Mouse (Mus musculus) urinary bladder, postnatal 10 days (tissue): ENCODE measurements around the gene Bicra.

Experiments used
- DNase-seq: peaks from one replicate; pipeline ENCODE4 v3.0.0; 2022; ENCODE audit warnings: low spot score

Bicra gene

DNA sequence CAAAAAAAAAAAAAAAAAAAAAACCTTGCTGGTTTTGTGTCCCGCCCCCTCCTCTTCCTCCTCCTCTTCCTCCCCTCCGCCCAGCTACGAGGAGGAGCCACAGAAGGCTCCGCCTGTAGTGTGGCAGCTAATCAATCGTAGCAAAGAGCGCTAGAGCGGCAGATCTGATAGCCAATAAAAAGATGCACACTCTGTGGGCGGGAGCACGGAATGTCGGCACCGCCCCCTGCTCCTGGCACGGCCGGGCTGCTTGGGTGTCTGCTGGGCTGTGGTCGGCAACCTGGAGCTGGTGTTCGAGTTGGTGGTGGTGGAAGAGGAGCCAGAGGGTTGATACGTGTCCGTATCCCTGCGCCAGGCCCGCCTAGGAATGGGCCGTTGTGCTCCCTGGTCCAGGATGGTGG lies 443 bp upstream of the Bicra start:
- peak; percentile 81 for DNase-seq

DNA sequence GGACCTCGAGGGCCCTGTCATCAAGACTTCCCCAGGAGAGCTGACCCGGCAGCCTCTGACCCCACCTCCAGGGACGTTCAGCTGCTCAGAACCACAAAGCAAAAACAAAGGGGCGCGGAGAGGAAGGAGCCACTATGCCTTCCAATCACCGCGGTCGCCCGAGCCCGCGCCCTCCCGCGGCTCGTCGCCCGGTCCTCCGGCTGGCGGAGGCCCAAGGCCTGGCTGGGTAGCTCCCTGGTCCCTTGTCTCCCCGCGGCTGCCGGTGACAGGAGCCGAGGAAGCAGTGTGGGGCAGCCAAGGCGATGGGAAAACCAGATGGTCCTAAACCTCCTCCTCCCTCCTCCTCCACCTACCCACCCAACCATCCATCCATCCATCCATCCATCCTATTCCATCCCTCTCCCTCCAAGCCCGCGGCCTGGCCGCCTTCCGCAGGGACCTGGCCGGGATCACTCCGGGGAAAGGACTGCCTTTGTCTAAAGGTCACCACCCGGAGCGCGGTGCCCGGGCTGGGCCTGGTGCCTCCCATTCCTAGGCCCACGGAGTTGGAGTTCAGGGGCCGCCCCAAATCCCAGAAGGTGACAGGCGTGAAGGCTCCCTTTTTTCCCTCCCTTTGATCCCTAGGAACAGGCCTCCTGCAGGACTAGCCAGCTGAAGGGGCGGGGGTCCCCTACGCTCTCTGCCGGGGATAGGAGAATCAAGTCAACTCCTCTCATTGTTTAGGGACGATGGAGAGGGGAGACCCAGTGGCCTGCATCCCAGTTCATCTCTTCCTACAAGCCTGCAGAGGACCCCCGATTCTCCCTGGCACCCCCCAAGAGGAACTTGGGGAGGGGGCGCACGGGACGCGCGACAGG lies 1.0 kb downstream of the Bicra start:
- DNase-seq = no peak

DNA sequence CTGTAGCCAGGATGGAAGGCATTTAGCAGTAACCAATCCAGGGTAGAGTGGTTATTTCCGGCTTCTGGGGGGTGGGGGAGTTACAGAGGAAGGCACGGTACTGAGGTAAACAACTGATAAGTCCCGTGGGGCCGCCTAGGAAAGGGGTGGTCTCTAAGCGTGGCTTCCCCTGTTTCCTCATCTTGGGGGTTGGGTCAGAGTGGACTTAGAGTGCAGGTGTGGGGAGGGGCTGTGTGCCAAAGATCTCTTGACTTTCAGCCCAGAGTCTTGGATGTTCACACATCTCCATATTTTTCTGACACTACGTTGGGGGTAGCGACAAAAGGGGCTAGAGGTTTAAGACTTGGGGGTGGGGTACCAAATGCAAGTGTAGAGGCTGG lies 1.6 kb downstream of the Bicra start:
- DNase-seq = no peak

- DNase-seq = no peak
Observed at GRCm38 (mm10) chr7:16045538-16045937, 2.2 kb downstream of the Bicra start.

DNA sequence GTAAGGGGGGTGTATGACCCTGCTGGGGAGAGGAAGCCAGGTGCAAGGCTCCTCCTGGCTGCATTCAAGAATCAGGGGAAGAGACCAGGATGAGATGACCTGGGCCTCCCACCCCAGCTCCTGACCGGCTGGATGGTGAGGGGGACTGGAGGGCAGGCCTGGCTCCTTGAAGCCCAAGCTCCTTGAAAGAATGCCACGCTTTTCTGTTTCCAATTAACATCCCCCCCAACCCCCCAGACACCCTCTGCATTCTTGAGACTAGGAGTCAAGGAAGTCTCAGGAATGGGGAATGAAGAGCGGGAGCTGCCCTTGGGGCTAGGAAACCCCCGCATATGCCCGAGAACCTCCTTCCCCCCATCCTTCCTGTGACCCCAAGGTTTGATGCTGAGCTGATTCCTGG lies 3.2 kb downstream of the Bicra start:
- no peak for DNase-seq

- DNase-seq = no peak
Observed at GRCm38 (mm10) chr7:16043861-16044435, 3.8 kb downstream of the Bicra start.

- DNase-seq = no peak
Observed at GRCm38 (mm10) chr7:16042850-16043775, 4.6 kb downstream of the Bicra start.

GRCm38 (mm10) chr7:16041208-16041607 lies 6.5 kb downstream of the Bicra start:
- no peak for DNase-seq

DNA sequence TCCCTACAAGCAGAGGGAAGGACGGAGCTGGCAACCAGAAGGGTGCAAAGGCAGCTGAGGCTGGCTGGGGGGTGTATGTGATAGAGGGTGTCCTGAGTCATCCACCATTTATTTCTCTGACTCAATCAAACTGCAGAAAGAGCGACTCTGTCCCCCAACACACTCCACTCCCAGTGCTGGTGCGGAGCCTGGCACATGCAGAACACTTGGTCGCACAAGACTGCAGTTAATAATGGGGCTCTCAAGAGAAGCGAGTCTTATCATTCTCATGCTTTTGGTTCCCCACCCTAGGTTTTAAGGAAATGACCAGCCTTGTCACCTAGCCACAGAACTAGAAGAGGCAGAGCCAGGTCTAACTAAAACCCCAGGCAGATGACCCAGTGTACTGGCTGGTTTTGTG lies 8.4 kb downstream of the Bicra start:
- no peak for DNase-seq

- no peak for DNase-seq
Observed at GRCm38 (mm10) chr7:16036972-16037371, 10.7 kb downstream of the Bicra start.

- no peak for DNase-seq
Observed at GRCm38 (mm10) chr7:16033580-16034461, 13.9 kb downstream of the Bicra start.

GRCm38 (mm10) chr7:16033059-16033458 lies 14.7 kb downstream of the Bicra start:
- DNase-seq = no peak

- DNase-seq = no peak
Observed at GRCm38 (mm10) chr7:16031072-16031471, 16.6 kb downstream of the Bicra start.

DNA sequence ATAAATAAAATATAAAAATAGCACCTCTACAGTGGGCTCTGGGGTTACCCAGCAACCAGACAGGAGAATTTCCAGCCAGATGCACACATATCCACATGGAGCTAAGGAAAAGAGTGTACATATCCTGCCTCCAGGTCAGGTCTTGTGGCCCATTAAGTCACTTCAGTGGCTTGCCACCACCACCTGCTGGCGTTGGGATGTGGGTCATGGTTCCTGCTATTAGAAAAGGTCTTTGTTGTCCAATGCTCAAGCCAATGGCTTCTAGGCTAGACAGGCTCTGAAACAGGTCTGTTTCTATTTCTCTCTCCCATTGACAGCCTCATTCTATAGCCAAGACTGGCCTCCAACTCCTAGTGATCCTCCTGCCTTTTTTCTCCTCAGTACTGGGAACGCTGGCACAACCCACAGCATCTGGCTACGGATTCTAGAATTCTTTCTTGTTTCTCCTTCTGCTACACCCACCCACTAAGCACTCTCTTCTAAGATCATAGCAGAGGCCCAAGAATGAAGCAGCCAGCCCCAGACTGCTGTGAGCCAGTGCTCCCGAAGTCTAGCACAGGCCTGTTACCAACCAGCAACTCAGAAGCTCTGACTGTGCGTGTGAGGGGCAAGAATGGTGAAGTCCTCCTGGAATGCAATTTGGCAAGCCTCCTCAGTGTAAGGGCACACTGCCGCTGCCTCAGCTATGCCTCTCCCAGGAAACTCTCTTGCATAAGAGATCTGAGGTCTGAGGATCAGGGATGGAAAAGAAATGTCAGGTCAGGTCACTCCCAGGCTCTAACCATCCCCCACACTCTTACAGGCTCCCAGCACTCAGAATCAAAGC lies 19.4 kb downstream of the Bicra start:
- no peak for DNase-seq

DNA sequence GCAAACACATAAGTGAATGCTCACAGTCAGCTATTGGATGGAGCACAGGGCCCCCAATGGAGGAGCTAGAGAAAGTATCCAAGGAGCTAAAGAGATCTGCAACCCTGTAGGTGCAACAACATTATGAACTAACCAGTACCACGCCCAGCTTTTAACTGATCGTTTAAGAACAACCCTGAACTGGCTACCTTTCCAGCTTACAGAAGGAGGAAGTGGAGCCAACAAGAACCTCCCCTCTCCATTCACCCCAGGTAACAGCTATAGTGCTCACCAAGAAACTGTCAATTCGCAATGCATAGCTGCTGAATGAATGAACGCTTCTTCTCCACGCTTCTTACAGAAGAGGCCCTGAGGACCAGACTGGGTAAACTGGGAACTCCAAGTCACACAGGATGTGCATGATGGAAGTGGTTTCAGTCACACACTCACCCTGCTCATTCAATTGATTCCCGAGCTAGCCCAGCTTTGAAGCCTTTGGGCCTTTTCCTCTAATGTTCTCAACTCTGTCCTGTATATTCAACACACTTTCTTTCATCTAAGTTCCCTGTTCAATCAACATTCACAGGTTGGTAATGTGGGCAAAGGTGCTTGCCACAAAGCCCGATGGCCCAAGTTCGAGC lies 23.0 kb downstream of the Bicra start:
- no peak for DNase-seq

DNA sequence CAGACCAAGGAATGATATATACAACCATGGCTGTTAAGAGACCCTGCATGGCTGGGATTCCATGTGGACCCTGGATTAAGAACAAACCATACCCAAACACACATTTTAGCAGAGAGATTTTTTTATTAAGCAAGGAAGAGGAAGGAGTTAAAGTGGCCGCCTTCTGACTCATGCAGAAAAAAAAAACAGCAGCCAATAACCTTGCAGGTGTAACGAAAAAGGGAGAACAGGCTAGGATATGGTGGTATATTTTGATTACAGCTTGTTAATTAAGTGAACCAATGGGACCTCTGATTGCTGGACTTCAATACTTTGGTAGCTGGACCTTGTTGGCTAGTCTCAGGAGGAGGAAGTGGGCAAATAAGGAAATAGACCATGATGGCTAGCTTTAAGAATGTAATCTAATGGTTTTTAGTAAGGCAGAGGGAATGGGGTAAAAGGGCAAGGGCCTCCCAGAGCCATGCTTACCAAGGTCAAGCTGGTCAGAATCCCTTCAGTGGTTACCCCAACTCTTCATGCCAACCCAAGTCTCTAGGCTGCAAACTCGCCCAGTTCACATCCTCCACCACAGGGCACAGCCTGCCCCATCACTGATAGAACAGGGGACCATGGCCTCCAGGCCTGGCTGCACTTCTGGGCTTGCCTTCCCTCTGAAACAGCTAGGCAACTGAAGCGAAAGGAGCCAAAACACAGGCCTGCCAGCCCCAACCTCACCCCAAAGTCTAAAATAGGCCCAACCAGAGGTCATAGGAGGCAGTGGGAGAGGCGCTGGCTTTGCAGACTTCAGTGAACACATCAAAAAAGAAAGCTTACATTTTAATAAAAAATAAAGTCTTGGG lies 28.2 kb downstream of the Bicra start:
- no peak for DNase-seq

DNA sequence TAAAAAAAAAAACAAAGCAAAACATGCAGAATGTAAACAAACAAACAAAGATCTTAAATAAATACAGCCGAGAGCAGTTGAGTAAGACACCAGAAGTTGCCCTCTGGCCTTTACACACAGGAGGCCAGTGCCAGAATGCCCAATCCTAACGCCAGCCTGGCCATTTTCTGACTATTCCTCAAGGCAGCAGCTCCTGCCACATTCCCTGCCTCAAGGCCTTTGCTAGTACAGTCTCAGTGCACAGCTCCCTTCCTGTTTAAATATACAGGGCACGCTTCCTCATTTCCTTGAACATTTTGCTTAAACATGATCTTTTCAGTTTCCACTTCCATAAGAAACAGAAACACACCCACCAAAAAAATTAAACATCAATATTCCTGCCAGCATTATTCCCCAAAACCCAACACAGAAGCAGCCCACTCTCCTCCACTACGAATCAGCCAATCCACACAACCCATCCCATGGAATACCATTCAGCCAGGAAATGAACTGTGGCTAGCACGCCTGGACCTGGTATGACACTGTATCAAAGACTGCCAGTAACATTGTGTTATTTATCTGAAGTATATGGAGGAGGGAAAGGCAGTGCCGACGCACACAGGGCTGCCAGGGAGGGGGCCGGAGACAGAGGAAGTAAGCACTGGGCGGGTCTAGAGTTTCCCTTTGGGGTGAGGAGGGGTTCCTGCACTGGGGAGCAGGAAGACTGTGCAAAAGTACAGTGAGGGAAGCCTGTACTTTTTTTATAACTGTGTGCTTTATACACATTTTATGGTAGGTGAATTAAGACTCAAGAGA lies 29.5 kb downstream of the Bicra start:
- no peak for DNase-seq

GRCm38 (mm10) chr7:16015384-16015783 lies 32.3 kb downstream of the Bicra start:
- no peak for DNase-seq
